Mouse (Mus musculus): ENCODE results near the gene Mapk1ip1l. TPM values are rescaled to one million over a fixed set of nuclear protein-coding genes. Genes with fewer than 3 reads are reported as not detected.

Gene Mapk1ip1l
- polyA plus RNA-seq (2014; fragmentation: Illumina TruSeq; extraction: RNeasy Lipid Tissue Mini Kit (QIAGEN cat#74804); ENCODE audit: low replicate concordance) = 134 TPM

GRCm38 (mm10) chr14:47297785-47298407 is at the start of gene Mapk1ip1l:
Mapk1ip1l (plus strand) TSS chr14:47298266.

DNA sequence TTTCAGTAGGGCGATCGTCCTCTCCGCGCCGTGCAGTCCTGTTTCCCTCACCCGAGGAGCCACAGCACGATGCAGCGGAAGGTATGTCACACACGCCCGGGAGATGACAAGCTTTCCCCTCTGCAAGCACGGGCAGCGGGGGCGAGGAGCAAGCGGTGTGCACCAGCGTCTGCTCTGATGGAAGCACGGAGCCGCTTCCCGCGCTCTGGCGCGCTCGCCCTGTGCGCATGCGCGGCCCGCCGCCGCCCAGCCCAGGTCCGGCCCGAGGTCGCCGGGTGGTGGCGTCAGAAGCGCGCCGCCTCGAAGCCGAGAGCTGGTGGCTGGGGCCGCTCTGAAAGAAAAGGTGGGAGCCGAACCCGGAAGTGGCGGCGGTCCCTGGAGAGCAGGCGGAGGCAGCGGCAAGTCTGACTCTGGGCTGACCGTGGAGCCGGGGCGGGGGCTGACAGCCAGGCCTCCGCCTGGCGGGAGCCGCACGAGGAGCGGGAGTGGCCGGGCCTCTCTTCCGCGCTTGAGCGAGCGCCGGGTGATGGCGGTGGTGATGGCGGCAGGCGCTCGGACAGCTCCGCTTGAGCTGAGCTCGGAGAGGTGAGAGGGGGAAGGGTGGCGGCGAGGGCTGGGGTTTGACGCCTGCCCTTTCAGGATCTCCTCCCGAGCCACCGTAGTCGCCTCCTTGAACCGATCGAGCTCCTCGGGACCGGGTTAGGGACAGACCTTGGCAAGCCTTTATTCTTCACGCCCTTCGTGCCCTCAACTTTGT is 21.3 kb upstream of the Mapk1ip1l start, which contains the start of the genes Wdhd1 and Socs4:
TSS of gene Wdhd1 (minus strand) at position 221 of the 757 bp plus-strand sequence.
TSS of gene Socs4 (plus strand) at position 295 of the 757 bp plus-strand sequence.

GRCm38 (mm10) chr14:47367461-47367860 is 69.4 kb downstream of the Mapk1ip1l start, which contains the start of gene Lgals3:
Lgals3 (plus strand) TSS chr14:47367751.

Other genes starting within 250 kb of the Mapk1ip1l start
- gene Gch1, start 108.9 kb upstream of the Mapk1ip1l start, polyA plus RNA-seq (2014; fragmentation: Illumina TruSeq; extraction: RNeasy Lipid Tissue Mini Kit (QIAGEN cat#74804); ENCODE audit: low replicate concordance) = 10.1 TPM
- 17.9 TPM for gene Wdhd1, start 21.4 kb upstream of the Mapk1ip1l start, polyA plus RNA-seq (2014; fragmentation: Illumina TruSeq; extraction: RNeasy Lipid Tissue Mini Kit (QIAGEN cat#74804); ENCODE audit: low replicate concordance)
- gene Socs4, start 21.3 kb upstream of the Mapk1ip1l start, polyA plus RNA-seq (2014; fragmentation: Illumina TruSeq; extraction: RNeasy Lipid Tissue Mini Kit (QIAGEN cat#74804); ENCODE audit: low replicate concordance) = 95.5 TPM
- gene Lgals3, start 69.5 kb downstream of the Mapk1ip1l start, polyA plus RNA-seq (2014; fragmentation: Illumina TruSeq; extraction: RNeasy Lipid Tissue Mini Kit (QIAGEN cat#74804); ENCODE audit: low replicate concordance) = 142 TPM
- gene Dlgap5, start 120.1 kb downstream of the Mapk1ip1l start, polyA plus RNA-seq (2014; fragmentation: Illumina TruSeq; extraction: RNeasy Lipid Tissue Mini Kit (QIAGEN cat#74804); ENCODE audit: low replicate concordance) = 2.8 TPM
- gene Fbxo34, start 152.2 kb downstream of the Mapk1ip1l start, polyA plus RNA-seq (2014; fragmentation: Illumina TruSeq; extraction: RNeasy Lipid Tissue Mini Kit (QIAGEN cat#74804); ENCODE audit: low replicate concordance) = 11.1 TPM